Mouse (Mus musculus): Measurements from ENCODE around the gene Chrnb4.

The Chrnb4 gene

DNA sequence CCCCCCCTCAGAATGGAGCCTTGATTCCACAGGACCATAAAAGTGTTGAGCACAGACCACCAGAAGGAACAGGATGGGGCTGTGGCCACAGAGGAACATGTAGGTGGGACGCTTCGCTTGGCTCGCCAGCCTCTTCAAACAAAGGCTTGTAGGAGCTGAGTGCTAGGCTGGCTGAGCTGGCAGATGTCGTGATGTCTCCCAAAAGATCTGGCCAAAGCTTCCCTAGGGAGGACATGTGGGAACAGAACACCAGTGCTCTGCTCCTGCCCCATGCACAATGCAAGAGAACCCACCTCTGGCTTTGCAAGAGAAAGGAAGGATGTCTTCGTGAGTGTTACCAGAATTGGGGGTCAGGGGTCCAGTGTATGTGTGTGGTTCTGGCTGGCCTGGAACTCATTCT, 25.3 kb downstream of the Chrnb4 start:
- DNase-seq (ENCODE audit: low spot score) = no peak

DNA sequence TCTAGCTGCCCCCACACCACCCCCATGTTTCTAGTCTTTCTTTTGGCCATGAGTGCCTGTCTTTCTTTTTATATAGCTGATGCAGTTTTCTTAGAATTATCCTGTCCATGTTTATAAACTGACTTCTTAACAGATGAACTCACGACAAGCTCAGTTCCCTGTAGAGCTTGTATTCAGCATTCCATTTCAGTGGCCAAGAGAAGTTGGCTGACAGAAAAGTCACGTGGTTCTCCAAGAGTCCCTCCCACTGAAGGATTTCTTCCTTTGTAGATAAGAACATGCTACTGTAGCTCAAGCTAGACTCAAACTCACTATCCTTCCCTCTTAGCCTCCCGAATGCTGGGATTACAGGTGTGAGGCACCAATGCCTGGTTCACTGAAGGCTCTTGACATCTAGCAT, 31.7 kb downstream of the Chrnb4 start:
- no peak for DNase-seq (ENCODE audit: low spot score)

DNA sequence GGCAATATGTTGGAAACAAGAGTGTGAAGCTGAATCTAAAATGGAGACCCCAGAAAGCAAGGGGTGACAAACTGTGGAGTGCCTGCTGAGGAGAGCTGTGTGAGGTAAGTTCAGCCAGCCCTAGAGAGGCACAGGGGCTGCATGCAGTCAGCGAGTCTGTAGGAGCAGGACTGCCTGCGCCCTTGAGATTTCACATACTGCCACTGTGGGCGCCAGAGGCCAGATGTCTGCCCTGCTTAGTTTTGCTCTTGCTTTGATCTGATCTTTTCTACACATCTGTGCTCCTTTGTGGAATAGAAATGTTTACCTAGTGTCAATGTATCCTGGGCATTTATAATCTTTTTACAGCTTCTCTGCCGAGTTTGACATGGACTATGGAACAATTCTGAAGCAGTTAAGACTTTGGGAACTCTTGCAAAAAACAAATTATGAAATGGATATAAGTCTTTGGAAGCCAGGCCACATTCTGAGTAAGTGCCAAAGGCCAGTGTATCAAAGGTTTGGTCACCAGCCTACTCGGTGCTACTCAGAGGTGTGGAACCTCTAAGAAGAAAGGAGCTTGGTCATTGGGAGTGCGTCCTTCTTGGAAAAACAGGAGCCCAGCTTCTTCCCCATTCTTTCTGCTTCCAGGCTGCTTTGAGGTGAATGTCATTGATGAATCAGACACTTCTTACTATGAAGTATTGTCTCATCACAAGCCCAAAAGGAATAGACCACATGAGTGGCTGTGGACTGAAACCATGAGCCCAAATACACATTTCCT, 37.8 kb downstream of the Chrnb4 start:
- no peak for DNase-seq (ENCODE audit: low spot score)

DNA sequence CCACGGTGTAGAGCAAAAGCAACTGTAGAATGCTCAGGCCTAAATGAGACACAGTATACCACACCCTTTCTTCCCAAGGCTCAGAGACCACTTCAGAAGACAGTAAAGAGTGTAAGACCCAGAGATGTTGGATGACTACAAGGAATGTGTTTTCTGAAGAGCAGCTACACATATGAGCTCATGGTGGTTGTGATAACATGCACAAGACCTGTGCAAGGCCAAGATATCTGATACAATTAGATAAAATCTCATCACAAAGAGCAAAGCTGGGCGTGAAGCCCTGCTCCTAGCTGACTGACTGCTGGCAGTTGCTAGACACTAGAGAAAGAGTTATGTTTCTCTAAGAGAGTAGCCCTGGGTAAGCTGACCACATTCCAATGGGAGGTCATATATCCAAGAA, 38.9 kb downstream of the Chrnb4 start:
- no peak for DNase-seq (ENCODE audit: low spot score)

DNA sequence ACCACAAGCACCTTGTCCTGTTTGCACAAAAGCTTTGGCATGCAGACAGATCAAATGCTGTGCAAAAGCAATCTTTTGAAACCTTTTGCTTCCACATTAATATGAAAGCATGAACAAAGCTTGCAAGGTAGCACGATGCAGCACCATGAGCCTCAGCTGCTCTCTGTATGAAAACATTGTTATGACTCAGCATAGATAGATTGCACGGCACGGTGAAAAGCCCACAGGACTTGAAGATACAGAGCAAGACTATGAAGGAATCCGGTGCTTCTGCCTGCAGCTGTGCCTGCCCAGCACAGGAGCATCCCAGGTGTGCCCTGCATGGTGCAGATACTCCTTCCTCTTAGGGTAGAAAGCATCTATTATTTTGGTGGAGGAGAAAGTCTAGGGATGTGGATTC, 45.0 kb downstream of the Chrnb4 start:
- no peak for DNase-seq (ENCODE audit: low spot score)

DNA sequence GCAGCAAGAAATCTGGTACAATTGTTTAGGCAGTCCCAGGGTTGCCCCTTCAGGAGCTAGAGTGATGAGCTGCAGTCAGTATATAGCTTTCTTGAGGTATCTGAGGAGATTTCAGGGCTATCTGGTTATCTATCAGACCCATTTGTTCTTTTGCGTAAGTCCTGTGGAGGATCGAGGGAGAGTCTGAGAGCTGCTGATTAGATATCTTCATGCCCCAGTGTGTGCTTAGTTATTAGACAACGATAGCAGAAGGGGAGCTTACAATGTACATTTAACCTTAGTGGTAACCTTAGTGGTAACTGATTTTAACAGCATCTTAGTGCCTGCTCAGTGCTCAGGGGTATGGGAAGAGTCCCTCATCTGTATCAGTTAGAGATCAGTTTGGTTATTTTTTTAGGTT, 52.9 kb downstream of the Chrnb4 start:
- DNase-seq (ENCODE audit: low spot score) = no peak

DNA sequence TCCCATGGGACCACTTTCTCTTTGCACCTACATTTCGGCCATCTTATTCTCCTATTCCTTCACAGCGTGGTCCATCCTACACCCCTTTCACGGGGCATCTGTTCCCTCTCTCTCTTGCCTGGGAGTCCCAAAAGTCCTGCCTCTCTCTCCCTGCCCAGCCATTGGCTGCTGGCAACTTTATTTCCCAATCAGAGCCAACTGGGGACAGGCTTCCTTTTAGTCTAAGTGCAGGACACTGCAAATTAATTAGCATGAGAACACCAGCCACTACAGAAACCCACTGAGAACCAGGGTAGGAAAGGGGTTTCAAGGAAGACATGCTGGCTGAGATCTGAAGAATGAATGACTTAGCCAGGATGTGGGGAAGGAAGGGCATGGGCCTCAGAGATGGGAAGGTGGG, 54.2 kb downstream of the Chrnb4 start:
- DNase-seq (ENCODE audit: low spot score) = no peak

DNA sequence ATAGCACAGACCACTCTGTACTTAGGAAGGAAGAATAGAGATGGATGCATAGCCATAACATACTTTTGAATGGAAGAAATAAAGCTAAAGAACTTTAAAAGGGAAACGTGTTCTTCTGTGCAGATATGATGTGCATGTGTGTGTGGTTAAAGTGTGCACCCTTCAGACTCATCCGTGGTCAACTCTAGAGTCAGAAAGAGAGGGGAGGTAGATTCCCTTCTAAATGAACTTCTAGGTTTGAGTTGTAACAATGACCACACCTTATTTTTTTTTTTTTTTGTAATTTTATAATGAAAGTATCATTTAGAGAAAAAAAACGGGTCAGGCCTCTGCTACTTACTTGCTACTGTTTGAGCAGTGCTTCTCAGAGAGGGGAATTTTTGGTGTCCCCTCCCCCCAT, 58.2 kb downstream of the Chrnb4 start:
- DNase-seq (ENCODE audit: low spot score) = no peak

DNA sequence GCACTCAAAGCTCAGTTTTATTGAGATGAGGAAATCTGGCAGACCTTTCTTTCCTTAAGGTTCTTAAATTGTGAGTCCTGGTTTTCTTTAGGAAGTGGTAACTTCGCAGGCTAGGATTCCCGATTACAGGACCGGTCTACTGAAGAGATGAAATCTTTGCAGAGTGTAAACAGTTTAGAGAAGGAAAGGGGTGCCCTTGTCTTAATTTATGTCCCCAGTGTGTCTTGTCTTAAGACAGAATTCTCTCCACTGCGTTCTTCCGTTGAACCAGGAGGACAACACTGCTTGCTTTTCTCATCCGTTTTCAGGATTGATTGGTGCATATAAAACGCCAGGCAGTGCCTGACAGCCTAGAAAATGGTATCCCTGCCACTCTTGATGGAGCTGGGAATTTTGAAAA, 66.2 kb downstream of the Chrnb4 start:
- no peak for DNase-seq (ENCODE audit: low spot score)

DNA sequence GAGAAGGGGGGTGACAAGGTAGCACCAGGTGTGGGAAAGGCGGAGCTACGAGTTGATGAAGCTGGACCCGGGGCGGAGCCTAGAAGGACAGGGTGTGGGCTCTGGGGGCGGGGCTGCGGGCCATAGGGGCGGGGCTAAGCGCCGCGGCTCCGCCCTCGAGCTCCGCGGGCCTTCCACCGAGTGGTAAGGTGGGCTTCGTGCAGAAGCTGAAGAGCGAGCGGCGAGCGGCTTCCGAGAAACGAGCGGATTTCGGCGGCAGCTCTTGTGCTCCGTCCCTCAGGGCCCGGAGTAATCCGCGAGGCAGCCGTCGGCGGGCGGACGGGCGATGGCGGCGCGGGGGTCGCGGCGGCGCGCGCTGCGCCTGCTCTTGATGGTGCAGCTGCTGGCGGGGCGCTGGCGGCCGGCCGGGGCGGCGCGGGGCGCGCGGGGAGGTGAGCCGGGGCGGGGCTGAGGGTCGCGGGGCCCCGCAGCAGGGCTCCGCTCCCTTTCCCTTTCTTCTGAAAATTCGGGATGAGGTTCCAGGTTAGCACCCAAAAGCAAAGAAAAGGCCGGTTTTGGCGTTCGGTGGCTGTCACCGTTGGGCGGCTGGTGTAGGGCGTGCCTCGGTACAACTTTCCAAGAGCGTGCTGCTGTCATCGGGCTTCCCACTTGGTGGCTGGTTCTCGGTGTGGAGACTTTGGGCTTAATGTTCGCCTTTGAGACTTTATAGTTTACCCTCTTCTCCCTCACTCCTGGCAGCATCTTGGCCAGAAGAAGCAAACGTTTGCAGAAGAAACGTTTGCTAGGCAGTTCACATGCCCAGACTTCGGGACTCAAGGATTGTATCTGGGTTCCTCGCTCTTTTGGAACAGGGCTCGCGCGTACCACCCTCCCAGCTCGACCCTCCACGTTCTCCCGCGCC, 67.0 kb downstream of the Chrnb4 start:
- no peak for DNase-seq (ENCODE audit: low spot score)

DNA sequence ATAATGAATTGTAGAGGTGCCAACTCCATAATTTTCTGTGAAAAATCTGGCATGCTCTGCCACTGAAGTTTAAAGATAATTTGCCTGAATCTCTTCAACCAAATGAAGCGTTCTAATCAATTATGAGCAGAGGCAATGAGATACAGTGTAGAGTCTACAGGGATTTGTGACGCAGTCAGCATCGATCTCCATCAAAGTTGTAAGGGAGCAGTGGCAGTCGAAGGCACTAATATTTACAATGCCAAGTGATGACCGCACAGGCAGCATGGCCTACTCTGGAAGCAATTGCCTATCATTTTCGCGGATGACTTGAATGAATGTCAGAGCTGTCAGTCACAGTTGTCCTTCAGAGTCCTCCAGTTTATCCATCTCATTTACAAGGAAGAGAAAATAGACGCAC, 67.9 kb downstream of the Chrnb4 start, which contains the start of gene Chrna5:
Chrna5 (plus strand) TSS at position 207 of the 400 bp plus-strand sequence.
- no peak for DNase-seq (ENCODE audit: low spot score)

Measured in ovary, adult 18-20 months (tissue).